In genomic region chr5:122411892-122412291, GRCm38 (mm10) we compare ENCODE assay signal across 15 mouse cellular contexts.
"Had no signal": no experiment of that assay in that cellular context is flagged by ENCODE, and none has a peak within 500 bp of the region (broad histone marks: within the 10 kb centered on the region; RNA-seq: fewer than 3 reads in every experiment).

No protein-coding gene starts in this region.

- H3K27ac ChIP-seq: liver, embryonic 13.5 days; liver, embryonic 15.5 days; macrophage; midbrain, embryonic 13.5 days; midbrain, embryonic 15.5 days; neural tube, embryonic 12.5 days had no signal

- H3K4me2 ChIP-seq: liver, embryonic 13.5 days; liver, embryonic 15.5 days; lung, embryonic 14.5 days; midbrain, embryonic 11.5 days; midbrain, embryonic 13.5 days; midbrain, embryonic 15.5 days; neural tube, embryonic 12.5 days had no signal

- H3K4me3 ChIP-seq: liver, embryonic 13.5 days; liver, embryonic 15.5 days; megakaryocyte, embryonic 14.5 days; midbrain, embryonic 13.5 days; midbrain, embryonic 15.5 days; neural tube, embryonic 12.5 days had no signal

- H3K27me3 ChIP-seq: liver, embryonic 13.5 days; liver, embryonic 15.5 days; megakaryocyte, embryonic 14.5 days; midbrain, embryonic 13.5 days; midbrain, embryonic 15.5 days; neural tube, embryonic 12.5 days had no signal

- DNase-seq: liver, embryonic 13.5 days; liver, postnatal 0 days; lung, embryonic 14.5 days; lung, postnatal 36 days; right cerebral cortex, postnatal 14 days; thymus, adult 18-20 months; thymus, postnatal 14 days; thymus, postnatal 36 days had no signal

- H3K9me3 ChIP-seq: liver, embryonic 13.5 days; liver, embryonic 15.5 days; midbrain, embryonic 13.5 days; midbrain, embryonic 15.5 days; neural tube, embryonic 12.5 days had no signal

- H3K9ac ChIP-seq: liver, embryonic 13.5 days; liver, embryonic 15.5 days; liver, postnatal 0 days; lung, embryonic 14.5 days; midbrain, embryonic 13.5 days; midbrain, embryonic 15.5 days; neural tube, embryonic 12.5 days had no signal

- ATAC-seq: liver, postnatal 0 days; midbrain, embryonic 13.5 days; midbrain, embryonic 15.5 days had no signal

- H3K4me1 ChIP-seq: liver, embryonic 15.5 days; midbrain, embryonic 13.5 days; midbrain, embryonic 15.5 days; neural tube, embryonic 12.5 days had no signal
